Mouse (Mus musculus) heart, postnatal 14 days (tissue): ENCODE data around the gene Fam83f. TPM values are rescaled to one million over a fixed set of nuclear protein-coding genes. Genes with fewer than 3 reads are reported as not detected.

Experiments
- DNase-seq, 2 experiments: peaks; one replicate each; pipeline ENCODE4 v3.0.0; 2021 to 2022
- intact Hi-C: fragments of 180-260 bp; cut with DNase I; formaldehyde crosslinking; loops from one replicate; pipeline ENCODE4 v1.15.1; 2025
- total RNA-seq, 2 experiments: library from RNA; stranded (reverse); gene quantifications; 2 replicates each; pipeline ENCODE4 v1.2.3; 2021

Gene Fam83f
- total RNA-seq, 2 experiments from 2014 or later: 0.12 TPM

DNA sequence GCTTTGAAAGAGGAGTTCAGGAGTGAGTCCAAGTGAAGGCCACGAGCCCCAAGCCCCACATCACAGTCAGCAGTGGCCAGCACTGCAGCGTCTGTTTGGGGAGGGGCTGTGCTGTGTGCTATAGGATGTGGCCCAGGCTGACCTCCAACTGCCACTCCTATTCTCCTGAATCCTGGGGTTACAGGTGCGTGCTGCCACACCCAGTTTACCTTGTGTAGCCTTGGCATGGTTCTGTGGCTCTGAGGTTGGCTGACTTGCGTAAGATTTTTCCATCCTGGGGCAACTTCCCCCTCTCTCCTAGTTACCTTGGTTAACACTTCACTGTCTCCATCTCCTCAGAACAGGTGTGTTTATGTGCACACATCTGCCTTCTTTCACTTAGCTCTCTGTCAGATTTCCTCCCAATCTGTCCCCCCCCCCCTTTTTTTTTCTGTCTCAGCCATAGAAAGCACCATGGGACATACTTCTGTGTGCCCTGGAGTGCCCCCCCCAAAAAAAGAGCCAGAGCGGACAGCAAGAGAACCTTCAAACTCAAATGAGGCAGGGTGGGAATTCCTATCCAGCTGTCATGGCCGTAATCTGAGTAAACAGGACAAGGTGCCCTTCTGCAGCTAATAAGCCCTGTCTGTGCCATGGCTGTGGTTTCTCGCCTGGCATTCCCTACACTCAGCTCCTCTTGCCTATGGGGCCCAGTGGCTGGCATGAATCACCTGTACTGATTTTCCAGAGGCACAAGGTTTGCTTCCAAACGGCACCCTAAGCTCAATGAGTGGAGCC lies 30.0 kb downstream of the Fam83f start:
- intact Hi-C loops: loop anchor here (5.0 to 10.0 kb wide), 2 partner anchors 614 to 747 kb away; no protein-coding TSS in a partner anchor

DNA sequence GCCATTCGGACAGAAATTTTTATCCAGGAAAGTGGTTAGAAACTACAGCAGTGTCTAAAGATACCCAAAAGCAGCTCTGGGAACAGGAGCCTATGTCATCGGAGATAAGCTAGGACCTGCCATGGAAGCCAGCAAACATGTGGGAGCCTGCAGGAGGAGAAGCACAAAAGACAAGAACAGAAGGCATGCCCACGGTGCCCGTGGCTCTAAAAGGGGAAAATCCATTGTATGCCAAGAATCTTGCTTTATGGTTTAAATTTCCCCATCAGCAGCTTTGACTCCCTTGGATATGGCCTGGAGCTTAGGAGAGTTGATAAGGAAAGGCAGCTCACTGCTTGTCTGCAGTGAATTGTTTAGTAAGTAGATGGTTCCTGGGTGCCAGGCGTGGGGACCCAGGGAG lies 31.3 kb downstream of the Fam83f start:
- DNase-seq: no peak
- intact Hi-C loops: loop anchor here (5.0 to 10.0 kb wide), 2 partner anchors 616 to 748 kb away; no protein-coding TSS in a partner anchor

More for the DNA sequence above, 30.0 kb downstream of the Fam83f start:
- DNase-seq: no peak

DNA sequence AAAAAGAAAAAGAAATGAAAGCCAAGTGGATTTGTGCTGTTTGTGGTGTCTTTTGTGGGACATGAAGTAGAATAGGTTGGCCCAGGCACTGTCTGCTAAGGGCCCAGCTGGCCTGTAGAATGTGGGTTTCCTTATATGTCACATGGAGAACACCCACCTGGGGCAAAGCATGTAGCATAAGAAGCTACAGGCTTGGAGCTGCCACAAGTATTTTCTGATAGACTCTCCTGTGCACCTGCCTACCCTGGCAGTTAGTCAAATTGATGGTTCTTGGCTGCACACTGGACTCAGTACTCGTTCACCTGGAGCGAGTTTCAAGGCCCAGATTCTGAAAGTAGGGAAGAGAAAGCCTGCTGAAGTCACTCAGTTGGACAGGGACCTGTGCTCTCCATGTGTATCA lies 31.8 kb downstream of the Fam83f start:
- no peak for DNase-seq
- intact Hi-C loops: loop anchor here (5.0 to 10.0 kb wide), 2 partner anchors 616 to 749 kb away; no protein-coding TSS in a partner anchor

DNA sequence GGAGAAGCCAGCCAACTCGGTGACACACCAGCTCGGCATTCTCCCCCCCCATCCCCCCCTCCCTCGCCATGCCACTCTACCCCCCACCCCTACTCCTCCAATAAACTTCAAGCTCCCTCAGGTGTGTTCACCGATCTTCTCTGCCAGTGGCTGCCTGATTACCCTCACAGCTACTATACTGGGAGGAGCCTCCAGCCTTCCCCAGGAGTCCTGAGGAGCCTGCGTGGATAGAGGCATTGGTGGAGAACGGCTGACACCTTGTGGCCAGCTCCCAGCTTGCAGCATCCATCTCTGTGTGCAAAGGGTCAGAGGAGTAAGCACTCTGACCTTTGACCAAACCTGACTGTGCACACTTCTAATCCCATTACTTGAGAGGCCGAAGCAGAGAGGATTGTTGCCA lies 32.6 kb downstream of the Fam83f start:
- DNase-seq: peak; percentile 76 to 83
- intact Hi-C loops: loop anchor here (1.0 to 10.0 kb wide), 3 partner anchors 438 to 749 kb away; no protein-coding TSS in a partner anchor

DNA sequence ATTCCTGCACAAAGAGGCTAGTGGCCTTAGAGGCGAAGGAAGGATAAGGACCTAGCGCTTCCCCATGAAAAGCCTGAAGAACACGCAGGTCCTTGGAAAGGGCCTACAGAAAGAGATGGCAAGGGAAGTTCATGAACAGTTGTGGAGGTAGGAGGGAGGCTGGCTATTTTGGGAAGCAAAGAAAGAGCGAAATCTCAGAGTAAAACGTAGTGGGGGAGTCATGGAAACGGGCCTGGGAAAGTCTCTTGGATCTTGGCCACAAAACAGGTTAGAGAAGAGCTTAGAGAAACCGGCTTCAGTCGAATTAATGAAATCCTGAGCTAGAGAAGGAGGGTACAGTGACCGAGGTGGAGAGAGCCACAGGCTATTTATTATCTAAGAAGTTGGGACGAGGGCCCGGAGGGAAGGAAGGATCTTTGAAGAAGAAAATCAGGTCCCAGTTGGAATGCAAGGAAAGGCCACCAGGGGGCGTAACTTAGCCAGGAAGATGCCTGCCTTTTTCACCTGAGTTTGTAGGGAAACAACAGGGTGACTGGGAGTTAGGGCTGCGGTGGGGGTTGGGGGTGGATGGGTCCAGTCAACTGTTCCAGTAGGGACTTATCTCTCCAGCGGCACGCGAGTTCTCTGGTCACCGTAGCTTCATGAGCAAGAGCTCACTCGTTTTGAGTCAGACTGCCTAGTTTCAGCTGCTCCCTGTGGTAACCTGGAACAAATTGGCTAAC lies 34.3 kb downstream of the Fam83f start:
- intact Hi-C loops: loop anchor here (2.0 to 10.0 kb wide), 4 partner anchors 177 to 751 kb away; partner anchors contain the start of gene Adsl
- DNase-seq: peak; percentile 78 to 88

DNA sequence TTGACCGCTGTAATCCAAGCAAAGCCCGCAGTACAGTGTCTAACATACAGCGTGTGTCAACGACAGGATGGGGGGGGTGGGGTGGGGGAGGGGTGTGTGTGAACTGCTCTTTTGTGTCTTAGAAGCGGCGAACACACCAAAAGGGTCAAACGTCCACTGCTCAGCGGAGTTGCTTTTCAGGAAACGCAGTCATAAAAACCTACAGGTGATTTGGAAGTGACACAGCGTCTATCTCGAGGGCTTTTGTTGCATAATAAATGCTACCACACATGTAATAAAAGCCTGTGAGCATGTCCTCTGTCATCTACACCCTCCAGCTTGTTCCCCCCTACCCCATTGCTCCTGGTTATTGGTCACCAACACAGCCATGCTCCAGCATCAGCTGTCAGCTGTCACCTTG lies 34.9 kb downstream of the Fam83f start:
- peak in 1 of 2 experiments; percentile 9 for DNase-seq
- intact Hi-C loops: loop anchor here (2.0 to 10.0 kb wide), 4 partner anchors 176 to 752 kb away; partner anchors contain the start of gene Adsl

DNA sequence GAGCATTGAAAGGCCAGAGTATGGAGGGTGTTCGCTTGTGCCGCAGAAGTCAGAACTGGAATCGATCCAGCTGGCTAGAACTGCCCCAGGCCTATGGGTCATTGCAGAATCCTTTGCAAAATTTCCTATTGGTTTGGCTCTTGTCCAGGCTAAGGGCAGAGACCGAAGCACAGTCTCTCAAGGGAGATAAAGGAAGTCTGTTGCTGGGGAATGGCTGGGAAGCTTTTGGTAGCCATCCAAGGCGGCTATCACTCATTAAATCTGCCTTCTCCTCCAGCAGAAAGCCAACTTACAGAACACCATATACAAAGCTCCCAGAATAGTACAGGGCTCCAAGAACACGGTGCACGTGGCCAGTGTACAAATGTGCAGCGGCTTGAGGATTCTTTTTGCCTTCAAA lies 35.4 kb downstream of the Fam83f start:
- DNase-seq: peak; percentile 58 to 67
- intact Hi-C loops: loop anchor here (2.0 to 10.0 kb wide), 4 partner anchors 176 to 752 kb away; partner anchors contain the start of gene Adsl

DNA sequence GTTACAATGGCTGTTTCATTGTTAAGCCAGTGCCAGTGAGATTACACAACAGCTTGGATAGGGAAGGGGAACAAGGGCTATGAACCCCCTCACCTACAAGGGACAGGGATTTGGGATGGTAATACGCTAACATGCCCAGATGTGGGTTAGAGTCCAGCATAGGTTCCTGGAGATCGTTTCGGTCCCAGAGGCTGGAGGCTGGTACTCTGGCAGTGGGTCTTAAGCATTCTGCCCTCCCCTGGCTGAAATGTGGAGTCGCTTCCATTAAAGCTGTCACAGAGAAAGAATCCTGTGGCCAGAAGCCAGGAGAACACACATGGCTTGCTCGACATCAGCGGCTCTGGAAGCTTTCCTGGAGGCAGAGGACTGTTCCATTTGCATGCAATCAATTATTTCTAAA lies 37.9 kb downstream of the Fam83f start:
- intact Hi-C loops: loop anchor here (5.0 to 10.0 kb wide), 2 partner anchors 488 to 755 kb away; no protein-coding TSS in a partner anchor
- DNase-seq: peak; percentile 58 to 76

DNA sequence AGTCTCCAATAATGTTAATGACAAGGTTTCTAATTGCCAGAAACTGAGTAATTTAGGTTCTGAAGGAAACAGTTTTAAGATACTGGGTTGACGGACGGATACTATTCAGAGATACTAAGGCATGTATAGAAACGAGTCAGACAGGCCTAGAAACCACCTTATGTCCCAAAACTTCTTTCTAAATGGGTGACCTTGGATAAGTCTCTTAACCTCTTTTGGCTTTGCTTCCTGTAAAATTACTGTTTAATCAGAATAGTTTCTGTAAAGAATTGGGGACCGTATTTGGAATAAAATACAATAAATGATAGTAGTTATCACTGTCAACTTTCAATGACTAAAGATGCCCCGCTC lies 38.6 kb downstream of the Fam83f start:
- no peak for DNase-seq
- intact Hi-C loops: loop anchor here (2.0 kb wide), 1 partner anchor 89 kb away; no protein-coding TSS in a partner anchor

DNA sequence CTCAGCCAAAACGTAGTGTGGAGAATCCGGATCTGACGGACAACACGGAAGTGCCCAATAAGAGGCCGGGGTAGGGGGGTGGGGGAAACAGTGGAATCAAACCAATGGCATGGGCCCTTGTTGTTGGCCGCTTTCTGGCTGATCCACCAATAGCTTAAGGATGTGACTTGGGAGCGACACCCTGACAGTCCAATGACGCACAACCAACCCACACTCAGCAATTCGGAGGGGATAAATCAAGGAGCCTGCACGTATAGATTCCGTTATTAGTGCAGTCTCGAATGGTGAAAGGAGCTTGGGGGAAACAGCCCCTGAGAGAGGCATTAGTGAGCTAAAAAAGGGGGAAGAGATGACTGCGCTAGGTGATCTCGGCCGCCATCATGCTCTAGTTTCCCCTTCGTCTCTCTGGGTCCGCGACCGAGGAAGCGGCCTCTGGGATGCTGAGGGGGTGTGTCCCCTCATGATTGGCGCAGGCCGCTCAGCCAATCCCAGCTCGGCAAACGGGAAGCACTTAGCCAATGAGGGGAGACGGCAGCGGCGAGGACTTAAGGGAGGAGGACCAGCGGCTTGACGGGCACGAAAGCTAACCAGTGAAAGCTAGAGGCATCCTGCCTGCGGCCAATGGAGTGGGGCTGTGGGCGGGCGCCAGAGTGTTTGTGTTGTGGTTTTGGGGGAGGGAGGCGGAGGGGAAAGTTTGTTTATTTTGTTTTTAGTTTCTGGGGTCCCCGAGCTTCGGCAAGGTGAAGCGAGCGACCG lies 39.1 kb downstream of the Fam83f start, which contains the start of gene Tnrc6b:
Tnrc6b (plus strand) TSS at position 706 of the 756 bp plus-strand sequence.
- peak; percentile 98 for DNase-seq
- intact Hi-C loops: loop anchor here (2.0 kb wide), 1 partner anchor 88 kb away; no protein-coding TSS in a partner anchor

DNA sequence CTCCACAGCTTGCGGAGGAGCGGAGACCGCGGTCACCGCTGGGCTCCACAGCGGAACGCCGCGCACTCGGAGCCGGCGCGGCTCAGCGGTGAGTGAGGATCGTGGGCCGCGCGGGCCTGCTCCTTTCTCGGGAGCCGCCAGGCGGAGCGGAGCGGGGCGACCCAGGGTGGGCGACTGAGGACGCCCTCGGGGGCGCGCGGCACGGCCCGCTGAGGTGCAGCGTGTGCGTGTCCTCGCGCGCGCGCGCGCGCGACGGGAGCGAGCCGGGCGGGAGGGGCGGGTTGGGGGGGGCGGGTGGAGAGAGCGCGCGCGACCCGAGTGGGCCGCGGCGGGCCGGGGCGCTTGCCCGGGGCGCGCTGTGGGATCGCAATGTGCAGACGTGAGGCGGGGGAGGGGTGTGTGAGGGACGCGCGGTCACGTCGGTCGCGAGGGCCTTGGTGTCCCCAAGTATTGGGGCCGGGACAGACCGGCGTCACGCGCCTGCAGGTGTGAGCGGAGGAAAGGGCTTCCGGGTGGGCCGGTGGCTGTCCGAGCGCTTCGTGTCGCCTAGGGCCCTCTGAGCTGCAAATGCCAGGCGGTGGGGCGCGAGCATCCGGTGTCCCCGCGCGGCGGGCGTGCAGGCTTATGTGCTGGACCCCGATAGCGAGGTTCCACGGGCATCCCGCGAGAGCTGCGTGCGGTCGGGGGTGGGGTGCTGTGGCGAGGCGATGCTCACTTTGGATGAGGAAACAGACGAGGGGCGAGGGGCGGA lies 39.9 kb downstream of the Fam83f start:
- peak; percentile 49 to 62 for DNase-seq
- intact Hi-C loops: loop anchor here (2.0 kb wide), 1 partner anchor 87 kb away; no protein-coding TSS in a partner anchor

DNA sequence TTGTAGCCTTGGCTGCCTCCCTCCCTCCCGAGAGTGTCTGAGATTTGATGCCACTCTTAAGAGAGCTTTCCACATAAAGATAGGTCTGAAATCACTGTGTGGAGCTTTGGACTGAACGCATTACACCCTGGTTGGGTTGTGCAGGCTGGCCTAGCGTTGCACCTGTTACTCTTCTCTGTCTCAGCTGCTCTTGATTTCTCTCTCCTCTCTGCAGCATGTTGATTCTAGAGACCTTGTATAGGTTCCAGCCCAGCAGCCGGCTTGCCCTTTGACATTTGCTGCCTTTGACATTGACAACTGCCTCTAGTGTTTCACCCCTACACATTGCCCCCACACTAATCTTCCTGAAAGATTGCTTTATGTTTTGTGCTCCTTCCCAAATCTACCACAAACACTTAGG lies 42.7 kb downstream of the Fam83f start:
- intact Hi-C loops: no loop called here
- no peak for DNase-seq

DNA sequence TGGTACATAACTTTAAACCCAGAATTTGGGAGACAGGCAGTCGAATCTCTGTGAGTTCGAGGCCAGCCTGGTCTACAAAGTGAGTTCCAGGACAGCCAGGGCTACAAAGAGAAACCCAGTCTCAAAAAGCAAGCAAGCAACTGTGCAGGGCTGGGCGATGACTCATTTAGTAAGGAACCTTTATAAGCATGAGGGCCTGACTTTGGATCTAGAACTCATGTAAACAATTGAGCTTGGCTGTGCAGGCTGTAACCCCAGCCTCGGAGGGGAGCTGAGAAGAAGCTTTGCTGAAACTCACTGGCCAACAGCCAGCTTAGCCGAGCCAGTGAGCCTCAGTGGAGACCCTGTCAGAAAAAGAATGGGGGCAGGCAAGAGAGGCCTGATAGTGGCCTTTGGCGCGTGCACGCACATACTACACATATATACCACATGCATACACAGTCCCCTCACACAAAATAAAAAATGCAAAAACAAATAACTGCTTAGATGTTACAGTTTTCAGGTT lies 45.0 kb downstream of the Fam83f start:
- intact Hi-C loops: loop anchor here (5.0 kb wide), 1 partner anchor 61 kb away; no protein-coding TSS in a partner anchor
- no peak for DNase-seq

DNA sequence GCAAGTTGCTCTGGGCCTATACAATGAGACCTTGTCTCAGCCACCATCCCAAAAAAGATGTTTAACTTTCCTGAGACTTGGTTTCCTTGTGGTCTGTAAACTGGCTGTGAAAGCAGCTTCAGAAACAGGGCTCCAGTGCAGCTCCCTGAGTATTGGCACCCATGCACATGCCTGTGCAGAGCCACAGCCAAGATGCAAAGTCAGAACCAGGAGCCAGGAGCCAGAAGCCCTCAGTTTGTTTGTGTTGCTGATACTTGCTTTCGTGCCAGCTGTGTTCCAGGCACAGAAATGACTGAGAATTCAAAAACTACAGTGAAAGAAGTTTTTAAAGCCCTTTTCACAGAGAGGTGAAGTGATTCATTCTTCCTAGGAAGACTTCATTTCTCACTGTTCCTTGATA lies 45.8 kb downstream of the Fam83f start:
- DNase-seq: peak in 1 of 2 experiments; percentile 44
- intact Hi-C loops: loop anchor here (5.0 kb wide), 1 partner anchor 60 kb away; no protein-coding TSS in a partner anchor

DNA sequence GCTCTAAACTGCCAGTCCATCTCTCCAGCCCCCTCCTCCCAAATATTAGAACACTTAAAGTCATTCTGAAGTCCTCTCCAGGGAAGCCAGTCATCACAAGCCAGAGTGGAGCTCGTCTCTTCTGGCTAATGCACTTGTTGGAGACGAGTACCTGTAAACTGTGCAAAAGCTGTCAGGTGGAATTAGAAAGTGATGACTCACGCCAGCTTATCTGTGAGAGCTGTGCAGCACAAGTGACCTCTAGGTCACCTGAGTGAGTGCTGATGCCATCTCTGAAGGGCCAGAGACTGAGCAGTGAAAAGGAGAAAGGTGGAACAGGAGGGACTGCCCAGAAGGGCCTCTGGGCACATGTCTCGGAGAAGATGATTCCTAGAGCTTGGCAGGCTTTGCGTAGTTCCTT lies 48.6 kb downstream of the Fam83f start:
- no peak for DNase-seq
- intact Hi-C loops: no loop called here

DNA sequence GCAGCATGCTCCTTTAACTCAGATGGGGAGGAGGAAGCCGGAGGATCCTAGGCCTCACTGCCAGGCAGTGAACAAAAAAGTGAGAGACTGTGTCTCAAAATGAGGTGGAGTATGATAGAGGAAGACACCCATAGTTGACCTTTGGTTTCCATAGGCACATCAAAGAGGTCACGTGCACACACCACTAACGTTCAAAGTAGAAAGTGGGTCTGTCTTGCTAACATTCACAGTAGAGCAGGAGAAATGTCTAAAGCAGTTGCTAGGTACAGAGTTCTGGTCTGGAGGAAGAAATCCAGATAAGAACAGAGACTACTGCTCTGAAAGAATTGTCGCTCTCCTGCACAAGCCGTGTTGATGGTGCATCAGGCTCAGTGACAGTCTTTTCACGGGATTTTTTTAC lies 50.2 kb downstream of the Fam83f start:
- no peak for DNase-seq
- intact Hi-C loops: no loop called here

DNA sequence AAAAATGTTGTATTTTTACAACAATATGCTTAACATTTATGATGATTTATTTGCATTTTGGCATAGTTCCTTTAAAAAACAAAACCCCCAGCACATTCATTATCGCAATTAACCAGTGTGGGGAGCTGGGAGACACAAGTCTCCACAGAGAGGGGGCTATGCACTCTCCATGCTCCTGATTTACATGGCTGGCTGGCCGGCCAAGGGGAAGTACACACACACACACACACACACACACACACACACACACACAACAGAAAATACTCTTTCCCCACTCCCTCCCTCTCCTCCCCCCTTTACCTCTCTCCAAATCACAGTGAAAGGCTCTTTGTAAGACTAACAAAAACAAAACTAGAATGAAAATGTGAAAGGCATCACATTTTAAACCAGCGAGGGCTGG lies 50.7 kb downstream of the Fam83f start:
- intact Hi-C loops: no loop called here
- DNase-seq: no peak

DNA sequence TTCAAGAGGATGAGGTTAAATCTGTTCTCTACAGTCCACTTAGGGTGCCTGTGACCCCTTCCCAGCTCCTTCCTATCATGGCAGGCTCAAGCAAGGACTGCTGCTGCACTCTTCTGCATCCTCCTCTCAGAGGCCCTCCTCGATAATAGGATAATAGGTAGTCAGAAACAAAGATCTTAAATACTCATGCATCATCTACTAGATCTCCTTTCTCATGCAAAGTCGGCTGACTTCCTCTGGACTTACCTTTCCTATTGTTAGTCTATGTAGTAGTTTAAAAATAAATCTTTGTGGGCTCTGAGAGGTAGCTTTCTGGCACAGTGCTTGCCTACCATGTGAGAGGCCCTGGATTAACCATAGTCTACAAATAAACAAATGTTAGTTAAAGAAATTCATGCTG lies 57.8 kb downstream of the Fam83f start:
- no peak for DNase-seq
- intact Hi-C loops: no loop called here

DNA sequence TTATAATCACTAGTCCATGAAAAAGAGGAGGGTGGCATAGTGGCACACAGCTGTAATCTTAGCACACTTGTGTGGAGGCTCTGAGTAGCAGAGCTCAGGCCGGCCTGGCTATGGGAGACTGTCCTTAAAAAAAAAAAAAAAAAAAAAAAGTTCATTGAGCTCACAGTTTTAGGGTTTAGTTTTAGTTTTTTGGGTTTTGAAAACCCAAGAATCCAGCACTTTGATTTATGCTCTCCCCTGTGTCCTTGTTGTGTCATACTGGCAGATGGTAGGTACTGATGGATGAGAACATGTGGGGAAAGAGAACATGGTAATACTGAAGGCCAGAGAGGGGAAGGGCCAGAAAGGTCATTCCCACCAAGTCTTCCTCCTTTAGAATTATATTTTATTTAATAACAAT lies 59.4 kb downstream of the Fam83f start:
- intact Hi-C loops: no loop called here
- DNase-seq: no peak
